Mouse (Mus musculus) small intestine, adult 2 months (tissue): ENCODE data around the gene Ubac2. TPM values are rescaled to one million over a fixed set of nuclear protein-coding genes. Genes with fewer than 3 reads are reported as not detected.

Source experiments
- H3K27ac ChIP-seq: fragments of 200-500 bp; 2 replicates; pipeline ENCODE4 v1.5.1; 2012; ENCODE audit warnings: low read depth, low read length, control low read depth, inconsistent platforms; ENCODE audit not compliant: insufficient read depth
- H3K27me3 ChIP-seq: fragments of 200-500 bp; 2 replicates; pipeline ENCODE4 v1.6.1; 2012; ENCODE audit warnings: mild to moderate bottlenecking, moderate library complexity, low read length, inconsistent platforms; ENCODE audit not compliant: control insufficient read depth, insufficient read depth
- H3K36me3 ChIP-seq: fragments of 200-500 bp; 2 replicates; pipeline ENCODE4 v1.6.1; 2012; ENCODE audit warnings: mild to moderate bottlenecking, low read length, control low read depth, inconsistent platforms; ENCODE audit not compliant: control insufficient read depth, insufficient read depth
- H3K4me1 ChIP-seq: fragments of 200-500 bp; 2 replicates; pipeline ENCODE4 v1.6.1; 2012; ENCODE audit warnings: low read length, inconsistent platforms, mixed read lengths; ENCODE audit not compliant: control insufficient read depth, insufficient read depth, insufficient read length
- H3K4me3 ChIP-seq: fragments of 200-500 bp; 2 replicates; pipeline ENCODE4 v1.5.1; 2012; ENCODE audit warnings: low read depth, mild to moderate bottlenecking, control low read depth, inconsistent platforms, low read length, moderate library complexity
- CTCF ChIP-seq: fragments of 200-500 bp; IDR thresholded peaks from 2 replicates; pipeline ENCODE4 v1.5.1; 2012; ENCODE audit warnings: low read depth, mild to moderate bottlenecking, control low read depth, inconsistent platforms, low read length, moderate library complexity, mixed read lengths; ENCODE audit not compliant: insufficient replicate concordance, insufficient read length; ENCODE audit errors: extremely low read depth
- POLR2A ChIP-seq: fragments of 200-500 bp; IDR thresholded peaks from 2 replicates; pipeline ENCODE4 v1.6.1; 2012; ENCODE audit warnings: low read depth, mild to moderate bottlenecking, control low read depth, inconsistent platforms, low read length, moderate library complexity
- WGBS: fragments of 180-500 bp; shearing (Covaris S2); methylation state at CpG from one replicate; pipeline ENCODE4 v1.1.7; 2018; 5-methylcytosine and 5-hydroxymethylcytosine counted together
- polyA plus RNA-seq: library from polyadenylated mRNA; depleted of rRNA; stranded (reverse); fragments of >200 nt; gene quantifications from 2 replicates; pipeline ENCODE4 v1.2.3, GENCODE M21; 2012

Ubac2 gene
- polyA plus RNA-seq, 1 experiment: 48.4 TPM

- no peak for TF ChIP-seq POLR2A
- TF ChIP-seq CTCF: no peak
- WGBS: 64% methylated on average over 2 of the region's 2 CpGs
- Histone ChIP-seq H3K36me3 (no peaks in the 10 kb centered on the region), H3K4me1 (no peaks in the 10 kb centered on the region), H3K27ac (no peak overlapping the region), H3K4me3 (no peak overlapping the region), H3K27me3 (no peaks in the 10 kb centered on the region)
Observed at GRCm38 (mm10) chr14:121876860-121877259, 1.6 kb upstream of the Ubac2 start.

- Histone ChIP-seq H3K4me3 (peak overlapping the region; percentile 82; the same call in 1 of the 2 replicates), H3K27me3 (no peaks in the 10 kb centered on the region), H3K36me3 (no peaks in the 10 kb centered on the region), H3K4me1 (peaks cover 2% of the 10 kb centered on the region; the same call in 1 of the 2 replicates), H3K27ac (no peak overlapping the region; the same call in 1 of the 2 replicates)
- 37% methylated on average over 8 of the region's 8 CpGs for WGBS
- no peak for TF ChIP-seq POLR2A
- no peak for TF ChIP-seq CTCF
Observed at GRCm38 (mm10) chr14:121877640-121878039, 780 bp upstream of the Ubac2 start.

GRCm38 (mm10) chr14:121878859-121879206 lies 413 bp downstream of the Ubac2 start:
- Histone ChIP-seq H3K27ac (peak overlapping the region; percentile 37), H3K4me1 (peaks cover 14% of the 10 kb centered on the region), H3K36me3 (no peaks in the 10 kb centered on the region), H3K4me3 (peak overlapping the region; percentile 82), H3K27me3 (no peaks in the 10 kb centered on the region)
- WGBS: under 1% methylated on average over 27 of the region's 27 CpGs
- TF ChIP-seq POLR2A (no peak), CTCF (no peak)

- Histone ChIP-seq H3K4me1 (peaks cover 18% of the 10 kb centered on the region), H3K4me3 (peak overlapping the region; percentile 82), H3K27ac (peak overlapping the region; percentile 37; the same call in 1 of the 2 replicates), H3K36me3 (no peaks in the 10 kb centered on the region), H3K27me3 (no peaks in the 10 kb centered on the region)
- WGBS: 6% methylated on average over 16 of the region's 16 CpGs
- TF ChIP-seq CTCF (no peak), POLR2A (no peak)
Observed at GRCm38 (mm10) chr14:121879266-121879840, 933 bp downstream of the Ubac2 start.

DNA sequence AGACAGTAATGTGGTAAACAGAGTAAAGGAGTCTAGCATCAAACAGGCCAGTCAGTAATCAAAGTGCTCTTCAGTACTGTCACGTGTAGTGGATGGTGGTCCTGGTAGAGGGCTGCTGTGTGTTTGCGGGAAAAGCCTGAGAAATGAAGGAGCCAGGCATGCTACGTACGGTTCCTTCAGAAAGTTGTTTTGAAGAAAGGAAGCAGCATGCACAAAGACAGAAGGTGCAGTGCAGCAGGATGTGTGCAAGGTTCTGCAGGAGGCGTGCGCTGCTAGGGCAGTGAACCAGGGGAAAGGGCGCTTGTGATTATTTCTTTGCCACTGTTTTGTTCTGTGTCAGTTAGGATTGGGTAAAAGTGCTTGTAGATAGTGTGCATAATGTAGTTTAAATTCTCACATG lies 2.8 kb downstream of the Ubac2 start:
- Histone ChIP-seq H3K36me3 (no peaks in the 10 kb centered on the region), H3K4me1 (peaks cover 22% of the 10 kb centered on the region), H3K27me3 (no peaks in the 10 kb centered on the region), H3K27ac (no peak overlapping the region), H3K4me3 (no peak overlapping the region)
- whole genome bisulfite sequencing: 86% methylated on average over 7 of the region's 7 CpGs
- TF ChIP-seq POLR2A: no peak
- TF ChIP-seq CTCF: no peak

- TF ChIP-seq CTCF: no peak
- no peak for TF ChIP-seq POLR2A
- no peak overlapping the region for H3K27ac ChIP-seq
- H3K36me3 ChIP-seq: no peaks in the 10 kb centered on the region
- no peaks in the 10 kb centered on the region for H3K27me3 ChIP-seq
- WGBS: 24% methylated on average over 6 of the region's 6 CpGs
- peaks cover 22% of the 10 kb centered on the region for H3K4me1 ChIP-seq
- H3K4me3 ChIP-seq: no peak overlapping the region
Observed at GRCm38 (mm10) chr14:121884150-121884797, 5.9 kb downstream of the Ubac2 start.

GRCm38 (mm10) chr14:121893747-121894146 lies 15.3 kb downstream of the Ubac2 start:
- Histone ChIP-seq H3K27ac (no peak overlapping the region), H3K36me3 (0 out of 2 replicates have a peak, but pooled peaks cover 2% of the 10 kb centered on the region), H3K4me3 (no peak overlapping the region), H3K27me3 (no peaks in the 10 kb centered on the region), H3K4me1 (peaks cover 14% of the 10 kb centered on the region; the same call in 1 of the 2 replicates)
- TF ChIP-seq POLR2A: no peak
- no peak for TF ChIP-seq CTCF
- 48% methylated on average over 6 of the region's 6 CpGs for WGBS
